Mouse (Mus musculus): ENCODE measurements around the gene Cacnb2. TPM values are rescaled to one million over a fixed set of nuclear protein-coding genes. Genes with fewer than 3 reads are reported as not detected.
A peak's percentile ranks its signal among the peaks of the same experiment; 100 is the strongest.

Gene Cacnb2
- polyA plus RNA-seq, 2 experiments, result 2.3 to 4.1 TPM

DNA sequence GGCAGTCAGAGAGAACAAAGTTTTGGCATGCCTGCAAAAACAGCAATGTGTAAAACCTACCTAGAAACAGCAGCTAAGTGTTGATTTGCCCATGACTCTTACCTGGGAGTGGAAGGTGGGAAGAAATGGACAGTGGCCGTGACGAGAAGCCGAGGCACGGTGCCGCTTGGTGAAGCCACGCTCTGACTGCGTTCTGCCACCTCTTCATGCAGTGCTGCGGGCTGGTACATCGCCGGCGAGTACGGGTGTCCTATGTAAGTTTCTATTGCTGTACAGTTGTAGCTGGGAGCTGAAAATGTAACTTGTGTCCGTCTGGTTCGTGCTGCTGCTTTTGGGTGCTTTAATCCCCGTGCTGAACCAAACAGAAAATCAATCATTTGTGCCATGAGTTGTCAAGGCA lies 136.6 kb downstream of the Cacnb2 start:
- no peak for TF ChIP-seq POLR2A (IDR thresholded peaks at IDR 0.05; ENCODE audit: borderline replicate concordance, extremely low read depth, insufficient read depth, insufficient read length)
- Histone ChIP-seq H3K27me3 (ENCODE audit: control insufficient read depth, insufficient read depth, low read length) (no peaks in the 10 kb centered on the region), H3K9ac (ENCODE audit: low read depth, low read length, severe bottlenecking) (no peak overlapping the region), H3K9me3 (ENCODE audit: control insufficient read depth, low read length) (no peaks in the 10 kb centered on the region), H3K36me3 (ENCODE audit: control insufficient read depth, insufficient read depth, low read length) (no peaks in the 10 kb centered on the region), H3K27ac (replicated peaks; ENCODE audit: low read depth, low read length) (0 out of 2 replicates have a peak overlapping the region, but pooled peaks have one; percentile 43), H3K4me1 (ENCODE audit: control insufficient read depth, insufficient read depth, low read length) (peaks cover 12% of the 10 kb centered on the region; the same call in 1 of the 2 replicates), H3K4me3 (replicated peaks; ENCODE audit: low read length) (no peak overlapping the region), H3K4me2 (replicated peaks; ENCODE audit: low read depth, low read length, severe bottlenecking) (peak overlapping the region; percentile 21; the same call in 1 of the 2 replicates)
- DNase-seq (ENCODE audit: low spot score) (no peak), ATAC-seq (ENCODE audit: low FRiP score, low read depth) (no peak)
- 73% methylated on average over 15 of the region's 15 CpGs for WGBS

DNA sequence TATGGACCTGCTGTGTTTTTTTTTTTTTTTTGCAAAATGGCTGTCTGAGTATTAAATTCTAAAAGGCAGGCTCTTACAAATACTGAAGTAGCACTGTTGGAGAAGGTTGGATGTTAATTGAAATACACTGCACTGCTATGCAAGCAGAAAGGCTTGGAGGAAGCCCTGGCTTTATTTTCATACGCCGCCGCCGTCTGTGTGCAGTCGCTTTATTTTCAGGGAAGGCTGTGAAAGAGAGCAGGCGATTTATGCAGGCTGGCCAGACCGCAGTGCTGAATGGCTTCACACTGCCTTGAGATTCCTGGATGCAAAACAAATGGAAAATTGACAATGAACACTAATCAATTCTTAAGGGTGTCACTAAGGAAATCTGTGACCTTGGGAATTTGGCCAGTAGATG lies 137.5 kb downstream of the Cacnb2 start:
- H3K4me3 ChIP-seq (replicated peaks; ENCODE audit: low read length), result no peak overlapping the region
- no peaks in the 10 kb centered on the region for H3K27me3 ChIP-seq (ENCODE audit: control insufficient read depth, insufficient read depth, low read length)
- H3K27ac ChIP-seq (replicated peaks; ENCODE audit: low read depth, low read length), result no peak overlapping the region
- TF ChIP-seq POLR2A (IDR thresholded peaks at IDR 0.05; ENCODE audit: borderline replicate concordance, extremely low read depth, insufficient read depth, insufficient read length), result no peak
- no peak overlapping the region for H3K4me2 ChIP-seq (replicated peaks; ENCODE audit: low read depth, low read length, severe bottlenecking)
- no peaks in the 10 kb centered on the region for H3K36me3 ChIP-seq (ENCODE audit: control insufficient read depth, insufficient read depth, low read length)
- H3K4me1 ChIP-seq (ENCODE audit: control insufficient read depth, insufficient read depth, low read length), result peaks cover 12% of the 10 kb centered on the region; the same call in 1 of the 2 replicates
- no peak overlapping the region for H3K9ac ChIP-seq (ENCODE audit: low read depth, low read length, severe bottlenecking)
- 62% methylated on average over 7 of the region's 7 CpGs for WGBS
- DNase-seq (ENCODE audit: low spot score), result no peak
- no peak for ATAC-seq (ENCODE audit: low FRiP score, low read depth)
- H3K9me3 ChIP-seq (ENCODE audit: control insufficient read depth, low read length), result no peaks in the 10 kb centered on the region

DNA sequence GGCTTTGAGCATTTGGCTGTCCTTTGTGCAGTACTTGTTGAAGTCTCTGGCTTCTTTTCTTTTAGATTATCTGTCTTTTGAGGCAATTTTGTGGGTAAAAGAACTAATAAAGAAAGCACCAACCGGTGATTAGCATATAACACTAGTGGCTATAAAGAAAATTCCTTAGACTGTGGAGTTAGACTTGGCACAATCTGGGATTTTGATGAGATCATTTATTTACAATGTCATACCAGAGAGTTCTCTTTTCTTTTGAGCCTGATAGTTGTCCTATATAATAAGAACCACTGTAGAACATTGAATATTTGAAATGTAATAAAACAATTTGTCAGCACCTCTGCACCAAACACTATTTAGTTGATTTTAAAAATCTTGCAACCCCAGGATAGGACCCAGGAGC lies 141.9 kb downstream of the Cacnb2 start:
- DNase-seq (ENCODE audit: low spot score) (no peak), ATAC-seq (ENCODE audit: low FRiP score, low read depth) (no peak)
- no peak overlapping the region for H3K9ac ChIP-seq (ENCODE audit: low read depth, low read length, severe bottlenecking)

DNA sequence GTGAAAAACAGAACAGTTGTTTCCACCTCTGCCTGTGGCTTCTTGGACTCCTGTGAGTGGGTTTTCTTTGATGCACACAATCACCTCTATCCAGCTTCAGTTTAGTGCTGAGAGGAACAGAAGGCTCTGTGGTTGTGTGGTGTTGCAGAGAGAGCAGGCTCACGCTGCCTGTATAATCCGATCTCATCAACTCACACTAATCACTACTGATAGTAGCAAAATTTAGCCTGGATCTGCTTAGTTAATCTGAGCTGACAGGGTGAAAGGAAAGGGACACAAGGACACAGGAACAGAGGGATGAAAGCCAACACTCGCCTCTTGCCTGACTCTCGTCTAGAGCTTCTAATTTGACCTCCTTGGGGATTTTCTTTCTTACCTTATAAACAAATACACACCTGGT lies 160.0 kb downstream of the Cacnb2 start:
- H3K4me1 ChIP-seq (ENCODE audit: control insufficient read depth, insufficient read depth, low read length), result no peaks in the 10 kb centered on the region
- no peaks in the 10 kb centered on the region for H3K27me3 ChIP-seq (ENCODE audit: control insufficient read depth, insufficient read depth, low read length)
- 65% methylated on average over 4 of the region's 4 CpGs for WGBS
- DNase-seq (ENCODE audit: low spot score) (no peak), ATAC-seq (ENCODE audit: low FRiP score, low read depth) (no peak)
- no peak overlapping the region for H3K4me2 ChIP-seq (replicated peaks; ENCODE audit: low read depth, low read length, severe bottlenecking)
- no peak for TF ChIP-seq POLR2A (IDR thresholded peaks at IDR 0.05; ENCODE audit: borderline replicate concordance, extremely low read depth, insufficient read depth, insufficient read length)
- H3K9me3 ChIP-seq (ENCODE audit: control insufficient read depth, low read length), result no peaks in the 10 kb centered on the region
- H3K36me3 ChIP-seq (ENCODE audit: control insufficient read depth, insufficient read depth, low read length), result no peaks in the 10 kb centered on the region
- no peak overlapping the region for H3K27ac ChIP-seq (replicated peaks; ENCODE audit: low read depth, low read length)
- H3K9ac ChIP-seq (ENCODE audit: low read depth, low read length, severe bottlenecking), result no peak overlapping the region
- H3K4me3 ChIP-seq (replicated peaks; ENCODE audit: low read length), result no peak overlapping the region

More for the DNA sequence above, 141.9 kb downstream of the Cacnb2 start:
- Histone ChIP-seq H3K4me2 (replicated peaks; ENCODE audit: low read depth, low read length, severe bottlenecking) (no peak overlapping the region), H3K4me3 (replicated peaks; ENCODE audit: low read length) (no peak overlapping the region), H3K4me1 (ENCODE audit: control insufficient read depth, insufficient read depth, low read length) (no peaks in the 10 kb centered on the region; the same call in 1 of the 2 replicates), H3K9me3 (ENCODE audit: control insufficient read depth, low read length) (no peaks in the 10 kb centered on the region), H3K27ac (replicated peaks; ENCODE audit: low read depth, low read length) (no peak overlapping the region), H3K27me3 (ENCODE audit: control insufficient read depth, insufficient read depth, low read length) (no peaks in the 10 kb centered on the region), H3K36me3 (ENCODE audit: control insufficient read depth, insufficient read depth, low read length) (no peaks in the 10 kb centered on the region)
- TF ChIP-seq POLR2A (IDR thresholded peaks at IDR 0.05; ENCODE audit: borderline replicate concordance, extremely low read depth, insufficient read depth, insufficient read length), result no peak
- WGBS, result 61% methylated on average over 1 of the region's 1 CpGs

DNA sequence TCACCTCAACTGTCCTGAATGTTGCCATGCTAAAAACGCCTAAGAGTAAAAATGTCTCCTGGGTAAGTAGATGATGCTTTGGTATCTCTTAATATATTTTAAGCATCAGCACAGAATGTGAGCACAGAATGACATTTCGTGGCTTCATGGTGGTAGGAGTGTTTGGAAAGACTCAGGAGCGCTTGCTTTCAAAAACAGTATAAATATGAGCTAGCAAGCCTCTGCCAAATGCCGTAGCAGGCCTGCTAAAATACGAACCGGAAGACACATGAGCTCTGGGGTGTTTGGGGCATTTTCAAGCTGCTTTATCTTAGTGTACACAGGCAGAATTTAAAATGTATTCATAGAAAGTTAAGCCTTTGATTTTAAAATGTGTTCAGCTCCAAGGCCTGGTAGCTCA lies 161.0 kb downstream of the Cacnb2 start:
- H3K4me2 ChIP-seq (replicated peaks; ENCODE audit: low read depth, low read length, severe bottlenecking), result no peak overlapping the region
- 85% methylated on average over 6 of the region's 6 CpGs for WGBS
- no peak overlapping the region for H3K27ac ChIP-seq (replicated peaks; ENCODE audit: low read depth, low read length)
- ATAC-seq (ENCODE audit: low FRiP score, low read depth) (no peak), DNase-seq (ENCODE audit: low spot score) (no peak)
- H3K27me3 ChIP-seq (ENCODE audit: control insufficient read depth, insufficient read depth, low read length), result no peaks in the 10 kb centered on the region
- H3K9me3 ChIP-seq (ENCODE audit: control insufficient read depth, low read length), result no peaks in the 10 kb centered on the region
- no peaks in the 10 kb centered on the region for H3K36me3 ChIP-seq (ENCODE audit: control insufficient read depth, insufficient read depth, low read length)
- H3K9ac ChIP-seq (ENCODE audit: low read depth, low read length, severe bottlenecking), result no peak overlapping the region
- no peaks in the 10 kb centered on the region for H3K4me1 ChIP-seq (ENCODE audit: control insufficient read depth, insufficient read depth, low read length)
- no peak for TF ChIP-seq POLR2A (IDR thresholded peaks at IDR 0.05; ENCODE audit: borderline replicate concordance, extremely low read depth, insufficient read depth, insufficient read length)
- no peak overlapping the region for H3K4me3 ChIP-seq (replicated peaks; ENCODE audit: low read length)

DNA sequence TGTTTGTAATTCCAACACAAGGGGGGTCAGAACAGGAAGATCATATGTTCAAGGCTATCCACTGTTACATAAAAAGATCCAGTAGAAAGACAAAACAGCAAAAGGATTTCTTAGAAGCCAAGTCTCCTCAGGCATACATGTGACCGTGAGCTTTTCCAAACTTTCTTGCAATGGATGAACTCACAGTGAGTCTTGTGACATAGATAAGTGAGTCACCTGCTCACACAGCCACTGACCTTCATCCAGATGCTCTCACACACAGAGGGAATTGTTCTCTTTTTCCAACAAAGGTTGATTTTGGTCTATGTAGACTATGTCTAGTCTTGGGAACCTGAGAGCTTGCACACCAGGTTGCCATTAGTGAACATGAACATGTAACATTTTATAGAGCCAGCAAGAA lies 166.6 kb downstream of the Cacnb2 start:
- no peak for ATAC-seq (ENCODE audit: low FRiP score, low read depth)
- no peak for DNase-seq (ENCODE audit: low spot score)
- Histone ChIP-seq H3K4me3 (replicated peaks; ENCODE audit: low read length) (no peak overlapping the region), H3K4me1 (ENCODE audit: control insufficient read depth, insufficient read depth, low read length) (no peaks in the 10 kb centered on the region), H3K27me3 (ENCODE audit: control insufficient read depth, insufficient read depth, low read length) (no peaks in the 10 kb centered on the region), H3K4me2 (replicated peaks; ENCODE audit: low read depth, low read length, severe bottlenecking) (no peak overlapping the region), H3K36me3 (ENCODE audit: control insufficient read depth, insufficient read depth, low read length) (no peaks in the 10 kb centered on the region), H3K9me3 (ENCODE audit: control insufficient read depth, low read length) (no peaks in the 10 kb centered on the region), H3K27ac (replicated peaks; ENCODE audit: low read depth, low read length) (no peak overlapping the region), H3K9ac (ENCODE audit: low read depth, low read length, severe bottlenecking) (no peak overlapping the region)
- WGBS, result 86% methylated on average over 1 of the region's 1 CpGs
- no peak for TF ChIP-seq POLR2A (IDR thresholded peaks at IDR 0.05; ENCODE audit: borderline replicate concordance, extremely low read depth, insufficient read depth, insufficient read length)

All from limb, embryonic 14.5 days (tissue).